Mouse (Mus musculus) ES-Bruce4 (cell line): ENCODE results near the gene Ctdsp1. TPM values are rescaled to one million over a fixed set of nuclear protein-coding genes. Genes with fewer than 3 reads are reported as not detected.
A peak's percentile ranks its signal among the peaks of the same experiment; 100 is the strongest.

Experiments used
- H3K27ac ChIP-seq: 2 replicates; pipeline ENCODE4 v1.5.1; 2012; ENCODE audit warnings: low read length, inconsistent platforms; ENCODE audit not compliant: insufficient read depth
- H3K27me3 ChIP-seq: 2 replicates; pipeline ENCODE4 v1.6.1; 2012; ENCODE audit warnings: mild to moderate bottlenecking, low read length, inconsistent platforms; ENCODE audit not compliant: control insufficient read depth, poor library complexity, insufficient read depth, severe bottlenecking
- H3K36me3 ChIP-seq: 2 replicates; pipeline ENCODE4 v1.6.1; 2012; ENCODE audit warnings: inconsistent platforms, mild to moderate bottlenecking, low read length, moderate library complexity; ENCODE audit not compliant: control insufficient read depth, poor library complexity, insufficient read depth, severe bottlenecking
- H3K4me1 ChIP-seq: one replicate; pipeline ENCODE4 v1.8.1; 2011; ENCODE audit warnings: low read length; ENCODE audit not compliant: control insufficient read depth, insufficient read depth
- H3K4me3 ChIP-seq: 2 replicates; pipeline ENCODE4 v1.5.1; 2011; ENCODE audit warnings: low read depth, mild to moderate bottlenecking, low read length
- H3K9ac ChIP-seq: 2 replicates; pipeline ENCODE4 v1.6.1; 2012; ENCODE audit warnings: low read depth, mild to moderate bottlenecking, inconsistent platforms; ENCODE audit not compliant: poor library complexity, severe bottlenecking
- H3K9me3 ChIP-seq: replicated peaks from 2 replicates; pipeline ENCODE4 v1.6.1; 2012; ENCODE audit warnings: mild to moderate bottlenecking, low read length, inconsistent platforms; ENCODE audit not compliant: control insufficient read depth, poor library complexity, insufficient read depth, severe bottlenecking
- CTCF ChIP-seq: IDR thresholded peaks from one replicate; pipeline ENCODE4 v1.8.1; 2011; ENCODE audit warnings: low read depth, low read length
- EP300 ChIP-seq: IDR thresholded peaks from 2 replicates; pipeline ENCODE4 v1.6.1; 2011; ENCODE audit warnings: low read depth, low read length; ENCODE audit not compliant: insufficient read depth
- POLR2A ChIP-seq: IDR thresholded peaks from one replicate; pipeline ENCODE4 v1.8.1; 2011; ENCODE audit warnings: low read length; ENCODE audit not compliant: insufficient read depth
- polyA plus RNA-seq: library from polyadenylated mRNA; stranded (reverse); fragments of >200 nt; gene quantifications from 2 replicates; pipeline ENCODE4 v1.2.4, GENCODE M21; 2011; ENCODE audit warnings: low read depth; ENCODE audit not compliant: missing spikeins, insufficient read depth, insufficient read length

Ctdsp1 gene
- polyA plus RNA-seq, 1 experiment, result 28.6 TPM

DNA sequence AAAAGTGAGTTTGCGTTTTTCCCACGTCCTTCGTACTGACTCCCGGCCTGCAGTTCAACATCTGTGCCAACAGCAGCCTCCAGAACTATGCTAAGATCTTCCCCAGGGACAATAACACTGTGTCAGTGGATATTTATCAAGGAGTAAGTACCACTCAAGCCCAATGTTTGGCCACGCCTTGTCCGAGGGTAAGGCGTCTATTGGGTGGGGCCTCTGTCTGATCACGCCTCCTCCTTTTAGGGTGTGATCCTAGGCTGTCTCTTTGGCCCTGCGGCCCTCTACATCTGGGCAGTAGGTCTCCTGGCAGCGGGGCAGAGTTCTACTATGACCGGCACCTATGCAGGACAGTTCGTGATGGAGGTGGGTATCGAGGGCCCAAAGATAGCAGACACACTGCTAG is 7.9 kb upstream of the Ctdsp1 start:
- Histone ChIP-seq H3K27me3 (no peaks in the 10 kb centered on the region), H3K9me3 (no peaks in the 10 kb centered on the region)

DNA sequence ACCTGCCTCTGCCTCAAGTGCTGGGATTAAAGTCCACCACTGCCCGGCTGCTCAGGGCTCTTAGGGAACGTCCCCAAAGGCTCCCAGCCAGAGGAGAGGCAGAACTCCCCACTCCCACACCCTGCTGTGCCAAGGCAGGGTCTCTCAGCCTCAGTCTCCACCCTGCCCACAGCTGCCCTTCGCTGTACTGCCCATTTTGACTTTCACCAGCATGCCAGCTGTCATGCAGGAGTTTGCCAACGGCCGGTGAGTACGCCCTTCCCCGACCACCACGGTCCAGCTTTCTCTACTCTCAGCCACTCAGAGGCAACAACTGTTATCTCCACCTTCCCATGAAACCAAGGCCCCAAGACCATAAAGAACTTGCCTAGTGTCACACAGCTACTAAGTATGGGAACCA is 6.8 kb upstream of the Ctdsp1 start:
- no peak overlapping the region for H3K27ac ChIP-seq
- H3K9me3 ChIP-seq, result no peaks in the 10 kb centered on the region
- peaks cover 12% of the 10 kb centered on the region for H3K4me1 ChIP-seq
- no peaks in the 10 kb centered on the region for H3K27me3 ChIP-seq
- no peaks in the 10 kb centered on the region for H3K36me3 ChIP-seq
- H3K4me3 ChIP-seq, result no peak overlapping the region
- no peak overlapping the region for H3K9ac ChIP-seq
- TF ChIP-seq POLR2A (no peak), EP300 (no peak), CTCF (no peak)

More for the DNA sequence above, 7.9 kb upstream of the Ctdsp1 start:
- Histone ChIP-seq H3K4me3 (no peak overlapping the region), H3K9ac (no peak overlapping the region), H3K36me3 (no peaks in the 10 kb centered on the region), H3K27ac (no peak overlapping the region), H3K4me1 (peaks cover 12% of the 10 kb centered on the region)
- TF ChIP-seq POLR2A, result no peak

DNA sequence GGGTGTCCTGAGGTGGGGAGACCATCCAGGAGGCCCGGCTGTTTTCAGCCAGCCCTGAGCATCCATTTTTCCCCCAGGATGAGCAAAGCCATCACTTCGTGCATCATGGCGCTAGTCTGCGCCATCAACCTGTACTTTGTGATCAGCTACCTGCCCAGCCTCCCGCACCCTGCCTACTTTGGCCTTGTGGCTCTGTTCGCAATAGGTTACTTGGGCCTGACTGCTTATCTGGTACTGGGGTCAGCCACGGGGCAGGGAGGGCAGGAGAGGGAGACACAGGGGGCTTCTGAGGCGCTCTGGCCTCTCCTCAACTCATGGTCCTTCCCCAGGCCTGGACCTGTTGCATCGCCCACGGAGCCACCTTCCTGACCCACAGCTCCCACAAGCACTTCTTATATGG is 6.2 kb upstream of the Ctdsp1 start:
- no peak overlapping the region for H3K27ac ChIP-seq
- H3K27me3 ChIP-seq, result no peaks in the 10 kb centered on the region
- no peak overlapping the region for H3K4me3 ChIP-seq
- no peak overlapping the region for H3K9ac ChIP-seq
- H3K36me3 ChIP-seq, result no peaks in the 10 kb centered on the region
- peaks cover 12% of the 10 kb centered on the region for H3K4me1 ChIP-seq
- H3K9me3 ChIP-seq, result no peaks in the 10 kb centered on the region
- TF ChIP-seq EP300 (no peak), CTCF (no peak)

GRCm38 (mm10) chr1:74385531-74385930 is 5.8 kb upstream of the Ctdsp1 start:
- H3K4me3 ChIP-seq, result no peak overlapping the region
- TF ChIP-seq CTCF (no peak), EP300 (no peak), POLR2A (no peak)
- no peak overlapping the region for H3K27ac ChIP-seq
- H3K9ac ChIP-seq, result no peak overlapping the region
- no peaks in the 10 kb centered on the region for H3K9me3 ChIP-seq
- no peaks in the 10 kb centered on the region for H3K36me3 ChIP-seq
- no peaks in the 10 kb centered on the region for H3K27me3 ChIP-seq
- peaks cover 12% of the 10 kb centered on the region for H3K4me1 ChIP-seq

GRCm38 (mm10) chr1:74386363-74386713 is 5.0 kb upstream of the Ctdsp1 start:
- no peaks in the 10 kb centered on the region for H3K9me3 ChIP-seq
- peaks cover 8% of the 10 kb centered on the region for H3K4me1 ChIP-seq
- H3K4me3 ChIP-seq, result peak overlapping the region; percentile 22
- peak overlapping the region; percentile 66 for H3K27ac ChIP-seq
- H3K9ac ChIP-seq, result peak overlapping the region; percentile 23; the same call in 1 of the 2 replicates
- H3K36me3 ChIP-seq, result no peaks in the 10 kb centered on the region
- no peak for TF ChIP-seq CTCF
- no peak for TF ChIP-seq POLR2A
- no peak for TF ChIP-seq EP300
- no peaks in the 10 kb centered on the region for H3K27me3 ChIP-seq

DNA sequence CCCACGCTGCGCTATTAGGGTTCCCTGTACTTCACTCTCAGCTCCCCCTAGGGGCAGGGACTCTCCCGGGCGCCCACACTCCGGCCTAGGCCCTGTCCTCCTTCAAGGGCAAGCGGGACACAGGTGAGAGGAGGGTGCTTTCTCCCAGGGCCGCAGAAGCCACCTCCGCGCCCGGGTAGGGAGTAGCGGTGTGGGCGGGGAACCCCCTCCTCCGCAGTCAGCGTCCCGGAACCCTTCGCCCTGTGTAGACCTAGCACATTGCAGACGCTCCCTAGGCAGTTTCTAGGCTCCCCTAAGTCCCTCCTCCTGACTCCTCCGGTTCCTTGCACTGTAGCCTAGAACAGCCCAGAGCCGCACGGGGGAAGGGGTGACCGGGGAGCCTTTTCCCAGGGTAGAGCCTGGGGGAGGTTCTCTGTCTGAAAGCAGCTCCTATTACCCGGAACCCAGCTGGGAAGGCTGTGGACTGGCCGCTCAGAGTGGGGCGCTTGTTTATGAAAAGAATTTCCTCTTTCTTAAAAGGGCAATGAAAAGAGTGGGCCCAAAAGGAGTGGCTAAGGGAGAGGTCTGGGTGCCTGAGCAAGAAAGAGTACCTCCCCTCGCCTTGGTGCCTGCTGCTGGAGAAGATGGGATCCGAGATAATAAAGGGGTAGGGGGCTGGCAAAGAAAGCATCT is 4.5 kb upstream of the Ctdsp1 start:
- Histone ChIP-seq H3K36me3 (no peaks in the 10 kb centered on the region), H3K9ac (peak overlapping the region; percentile 49), H3K27ac (peak overlapping the region; percentile 70), H3K9me3 (no peaks in the 10 kb centered on the region), H3K4me3 (peak overlapping the region; percentile 54), H3K4me1 (peaks cover 8% of the 10 kb centered on the region), H3K27me3 (no peaks in the 10 kb centered on the region)
- peak; percentile 53 for TF ChIP-seq CTCF
- peak; percentile 85 for TF ChIP-seq EP300
- peak; percentile 23 for TF ChIP-seq POLR2A
